Mouse (Mus musculus) forebrain, embryonic 13.5 days (tissue): ENCODE results near the gene Larp1b. TPM values are rescaled to one million over a fixed set of nuclear protein-coding genes. Genes with fewer than 3 reads are reported as not detected.
"Not testable (repeated sequence)": the region's sequence is repeated elsewhere in the genome, so short reads cannot be mapped to it uniquely, and the experiment has no call there.

Experiments used
- ATAC-seq: fragments of 200-750 bp; cut with Nextera tagmentation; 2 replicates; pipeline ENCODE4 v1.8.0; 2017
- H3K27ac ChIP-seq: fragments of 300-500 bp; sonication (generic); 2 replicates; pipeline ENCODE4 v1.5.1; 2015; ENCODE audit warnings: inconsistent platforms, mild to moderate bottlenecking, moderate library complexity
- H3K27me3 ChIP-seq: fragments of 300-500 bp; sonication (generic); 2 replicates; pipeline ENCODE4 v1.6.1; 2015; ENCODE audit warnings: mild to moderate bottlenecking, inconsistent platforms
- H3K36me3 ChIP-seq: fragments of 300-500 bp; sonication (generic); 2 replicates; pipeline ENCODE4 v1.6.1; 2015; ENCODE audit warnings: mild to moderate bottlenecking, inconsistent platforms; ENCODE audit not compliant: poor library complexity, severe bottlenecking
- H3K4me1 ChIP-seq: fragments of 300-500 bp; sonication (generic); 2 replicates; pipeline ENCODE4 v1.6.1; 2015; ENCODE audit warnings: inconsistent platforms
- H3K4me2 ChIP-seq: fragments of 300-500 bp; sonication (generic); 2 replicates; pipeline ENCODE4 v1.6.1; 2015; ENCODE audit warnings: inconsistent platforms, mild to moderate bottlenecking, moderate library complexity
- H3K4me3 ChIP-seq: fragments of 300-500 bp; sonication (generic); 2 replicates; pipeline ENCODE4 v1.5.1; 2015; ENCODE audit warnings: mild to moderate bottlenecking, inconsistent platforms
- H3K9ac ChIP-seq: fragments of 300-500 bp; sonication (generic); 2 replicates; pipeline ENCODE4 v1.6.1; 2015; ENCODE audit warnings: mild to moderate bottlenecking, inconsistent platforms
- H3K9me3 ChIP-seq: fragments of 300-500 bp; sonication (generic); replicated peaks from 2 replicates; pipeline ENCODE4 v1.6.1; 2016; ENCODE audit warnings: inconsistent platforms
- WGBS: fragments of 180-500 bp; shearing (Covaris S2); methylation state at CpG from one replicate; pipeline ENCODE4 v1.1.7; 2015; 5-methylcytosine and 5-hydroxymethylcytosine counted together
- polyA plus RNA-seq: library from polyadenylated mRNA; unstranded; fragments of >200 nt; fragmentation: Nextera tagmentation; extraction: Ambion mirVana; gene quantifications from 2 replicates; pipeline ENCODE4 v1.2.1, GENCODE M21; 2015

Gene Larp1b
- 2.4 and 2.6 TPM in 2 replicates for polyA plus RNA-seq

DNA sequence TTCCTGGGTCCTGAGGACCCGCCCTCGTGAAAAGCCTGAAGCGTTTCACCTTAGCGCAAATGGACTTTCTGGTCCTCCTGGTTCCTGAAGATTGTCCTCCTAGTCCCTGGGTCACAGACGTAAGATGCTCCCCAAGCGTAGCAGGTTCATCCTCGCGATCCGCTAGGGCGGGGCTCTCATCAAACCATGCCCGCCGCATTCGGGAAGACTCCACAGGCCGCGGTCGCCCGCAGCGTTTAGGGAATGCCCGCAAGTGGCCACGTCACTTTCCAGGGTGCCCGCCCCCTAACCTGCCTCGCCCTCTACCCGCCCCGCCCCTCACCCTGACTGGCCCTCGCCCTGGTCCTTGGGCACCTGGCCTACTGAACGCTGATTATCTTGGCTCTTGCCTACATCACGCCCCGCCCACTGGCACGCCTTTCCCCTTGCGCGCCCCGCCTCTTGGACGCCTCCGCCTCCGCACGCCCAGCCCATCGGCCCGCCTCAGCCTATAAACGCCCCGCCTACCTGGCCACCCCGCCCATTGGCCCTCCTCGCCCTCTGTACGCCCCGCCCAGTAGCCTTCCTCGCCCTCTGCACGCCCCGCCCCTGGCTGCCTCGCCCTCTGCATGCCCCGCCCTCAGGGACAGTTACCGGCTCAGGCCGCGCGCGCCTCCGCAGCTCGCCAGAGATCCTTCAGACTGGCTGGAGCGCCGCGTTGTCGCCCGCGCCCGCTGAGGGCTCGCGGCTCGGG, at the start of gene Larp1b:
Gene Larp1b, plus strand, starts transcription at position 659 of the 733 bp plus-strand sequence.
- Histone ChIP-seq H3K9ac (peak within 1 kb of the TSS; percentile 78), H3K27ac (peak within 1 kb of the TSS; percentile 66), H3K4me1 (peaks cover 13% of the 10 kb centered on the region), H3K27me3 (peaks cover 26% of the 10 kb centered on the region), H3K36me3 (no peaks in the 10 kb centered on the region), H3K9me3 (no peaks in the 10 kb centered on the region), H3K4me3 (peak within 1 kb of the TSS; percentile 73), H3K4me2 (peak within 1 kb of the TSS; percentile 99)
- WGBS, result under 1% methylated on average over 61 of the region's 66 CpGs
- ATAC-seq, result peak; percentile 95

DNA sequence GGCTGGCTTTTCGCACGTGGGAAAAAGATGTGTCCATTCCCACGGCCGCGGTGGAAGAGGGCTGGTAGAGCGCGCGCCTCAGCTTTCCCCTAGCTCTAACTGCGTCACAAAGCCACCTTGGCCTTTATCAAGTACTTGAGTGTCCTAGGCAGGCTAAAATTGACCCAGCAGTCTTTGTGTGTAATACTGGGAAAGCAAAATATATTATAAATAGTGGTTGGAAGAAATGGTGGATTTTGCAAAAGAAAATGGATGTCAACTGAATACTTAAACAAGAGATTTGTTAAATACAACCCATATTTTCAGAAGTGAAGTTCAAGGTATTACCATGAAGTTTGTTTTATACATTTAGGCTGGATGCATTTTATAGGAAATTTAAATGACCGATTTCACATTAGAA, 47.2 kb upstream of the Larp1b start, which contains the start of gene 1700034I23Rik:
Gene 1700034I23Rik, minus strand, starts transcription at position 101 of the 400 bp plus-strand sequence.
- H3K36me3 ChIP-seq, H3K9ac ChIP-seq, H3K27ac ChIP-seq, H3K4me3 ChIP-seq, H3K27me3 ChIP-seq, H3K9me3 ChIP-seq, H3K4me1 ChIP-seq, H3K4me2 ChIP-seq, ATAC-seq: not testable (repeated sequence)
- 97% methylated on average over 8 of the region's 10 CpGs for WGBS

DNA sequence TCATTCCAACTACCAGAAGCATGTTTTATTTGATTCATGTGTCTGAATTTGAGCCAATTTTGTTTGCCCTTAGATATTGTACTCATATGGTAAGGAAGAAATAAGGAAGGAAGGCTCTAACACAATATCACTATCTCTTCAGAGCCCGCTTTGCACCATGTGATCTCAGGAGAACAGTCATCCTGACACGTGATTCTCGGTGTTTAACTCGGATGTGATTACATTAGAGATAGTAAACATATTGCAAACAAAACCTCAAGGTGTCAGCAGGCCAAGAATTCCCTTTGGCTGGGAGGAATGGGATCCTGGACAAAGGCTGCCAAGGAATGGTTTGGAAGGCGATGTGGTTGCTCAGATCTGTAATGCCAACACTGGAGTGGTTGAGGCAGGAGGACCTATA, 11.4 kb upstream of the Larp1b start:
- no peak overlapping the region for H3K9ac ChIP-seq
- no peak for ATAC-seq
- WGBS, result 94% methylated on average over 5 of the region's 5 CpGs

DNA sequence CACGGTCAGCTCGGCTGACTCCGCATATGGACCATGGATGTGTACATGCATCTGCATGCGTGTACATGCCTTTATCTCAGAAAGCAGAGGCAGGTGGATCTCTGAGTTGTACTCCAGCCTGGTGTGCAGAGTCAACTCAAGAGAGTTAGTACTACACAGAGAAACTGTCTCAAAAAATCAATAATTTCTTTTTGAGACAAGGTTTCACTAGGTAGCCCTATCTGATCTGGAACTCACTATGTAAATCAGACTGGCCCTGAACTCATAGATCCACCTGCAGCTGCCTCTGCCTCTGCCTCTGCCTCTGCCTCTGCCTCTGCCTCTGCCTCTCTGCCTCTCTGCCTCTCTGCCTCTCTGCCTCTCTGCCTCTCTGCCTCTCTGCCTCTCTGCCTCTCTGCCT, 11.0 kb upstream of the Larp1b start:
- 94% methylated on average over 4 of the region's 4 CpGs for WGBS
- Histone ChIP-seq H3K9me3 (no peaks in the 10 kb centered on the region), H3K9ac (no peak overlapping the region), H3K4me2 (no peak overlapping the region), H3K4me1 (no peaks in the 10 kb centered on the region), H3K4me3 (no peak overlapping the region), H3K27me3 (no peaks in the 10 kb centered on the region), H3K36me3 (peaks cover 12% of the 10 kb centered on the region), H3K27ac (no peak overlapping the region)
- no peak for ATAC-seq

More for the DNA sequence above, 11.4 kb upstream of the Larp1b start:
- no peaks in the 10 kb centered on the region for H3K4me1 ChIP-seq
- H3K4me3 ChIP-seq, result no peak overlapping the region
- no peak overlapping the region for H3K4me2 ChIP-seq
- H3K27me3 ChIP-seq, result no peaks in the 10 kb centered on the region
- peaks cover 16% of the 10 kb centered on the region for H3K36me3 ChIP-seq
- H3K27ac ChIP-seq, result no peak overlapping the region
- H3K9me3 ChIP-seq, result no peaks in the 10 kb centered on the region

- Histone ChIP-seq H3K4me2 (no peak overlapping the region), H3K9ac (no peak overlapping the region), H3K4me3 (no peak overlapping the region), H3K27me3 (no peaks in the 10 kb centered on the region), H3K36me3 (peaks cover 8% of the 10 kb centered on the region), H3K9me3 (no peaks in the 10 kb centered on the region), H3K4me1 (no peaks in the 10 kb centered on the region), H3K27ac (no peak overlapping the region)
- ATAC-seq, result no peak
These were observed 10.6 kb upstream of the Larp1b start for GRCm38 (mm10) chr3:40939019-40939418.

- Histone ChIP-seq H3K27me3 (peaks cover 26% of the 10 kb centered on the region), H3K27ac (peak overlapping the region; percentile 66), H3K4me2 (peak overlapping the region; percentile 99), H3K4me3 (peak overlapping the region; percentile 73), H3K4me1 (peaks cover 13% of the 10 kb centered on the region), H3K9ac (peak overlapping the region; percentile 78), H3K9me3 (no peaks in the 10 kb centered on the region), H3K36me3 (no peaks in the 10 kb centered on the region)
- WGBS, result under 1% methylated on average over 63 of the region's 118 CpGs
- ATAC-seq, result peak; percentile 61
These were observed 424 bp downstream of the Larp1b start for GRCm38 (mm10) chr3:40949903-40950600.

GRCm38 (mm10) chr3:40950601-40951201, 1.1 kb downstream of the Larp1b start:
- H3K9me3 ChIP-seq, result no peaks in the 10 kb centered on the region
- no peaks in the 10 kb centered on the region for H3K36me3 ChIP-seq
- peak overlapping the region; percentile 78 for H3K9ac ChIP-seq
- H3K4me2 ChIP-seq, result peak overlapping the region; percentile 99
- peak; percentile 0; the same call in 1 of the 2 replicates for ATAC-seq
- peaks cover 26% of the 10 kb centered on the region for H3K27me3 ChIP-seq
- WGBS, result under 1% methylated on average over 43 of the region's 43 CpGs
- H3K4me1 ChIP-seq, result peaks cover 13% of the 10 kb centered on the region
- no peak overlapping the region for H3K27ac ChIP-seq
- H3K4me3 ChIP-seq, result peak overlapping the region; percentile 73

DNA sequence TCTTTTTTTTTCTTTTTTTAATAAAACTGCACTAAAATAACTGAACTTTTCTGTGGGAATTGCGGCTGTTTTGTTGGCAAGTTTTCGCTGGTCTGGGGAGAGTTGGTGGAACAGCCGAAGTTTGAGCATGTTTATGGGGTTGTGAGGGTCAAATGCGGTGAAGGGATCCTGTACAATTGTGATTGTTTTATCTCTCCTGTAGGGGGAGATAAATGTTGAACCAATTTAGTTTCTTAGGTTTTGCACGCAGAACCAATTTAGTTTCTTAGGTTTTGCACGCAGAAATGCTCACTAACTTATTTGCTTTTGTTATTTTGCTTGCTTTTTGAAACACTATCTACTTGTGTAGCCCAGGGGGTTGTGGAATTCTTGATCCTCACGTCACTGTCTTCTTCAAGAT, 1.7 kb downstream of the Larp1b start:
- Histone ChIP-seq H3K4me3 (peak overlapping the region; percentile 73), H3K36me3 (no peaks in the 10 kb centered on the region), H3K4me2 (peak overlapping the region; percentile 99), H3K9me3 (no peaks in the 10 kb centered on the region), H3K27me3 (peaks cover 26% of the 10 kb centered on the region), H3K27ac (no peak overlapping the region), H3K9ac (no peak overlapping the region), H3K4me1 (peaks cover 13% of the 10 kb centered on the region)
- 12% methylated on average over 7 of the region's 7 CpGs for WGBS
- ATAC-seq, result no peak

- ATAC-seq, result no peak
- Histone ChIP-seq H3K27me3 (peaks cover 24% of the 10 kb centered on the region), H3K9me3 (no peaks in the 10 kb centered on the region), H3K36me3 (no peaks in the 10 kb centered on the region), H3K9ac (no peak overlapping the region), H3K4me2 (no peak overlapping the region), H3K4me1 (peaks cover 13% of the 10 kb centered on the region), H3K4me3 (no peak overlapping the region), H3K27ac (no peak overlapping the region)
These were observed 3.0 kb downstream of the Larp1b start for GRCm38 (mm10) chr3:40952606-40953005.

GRCm38 (mm10) chr3:40954792-40955191, 5.2 kb downstream of the Larp1b start:
- Histone ChIP-seq H3K4me1 (peaks cover 13% of the 10 kb centered on the region), H3K27ac (no peak overlapping the region), H3K4me3 (no peak overlapping the region), H3K9ac (no peak overlapping the region), H3K27me3 (peaks cover 16% of the 10 kb centered on the region; the same call in 1 of the 2 replicates), H3K4me2 (no peak overlapping the region), H3K36me3 (no peaks in the 10 kb centered on the region), H3K9me3 (no peaks in the 10 kb centered on the region)
- 87% methylated on average over 1 of the region's 1 CpGs for WGBS
- no peak for ATAC-seq

DNA sequence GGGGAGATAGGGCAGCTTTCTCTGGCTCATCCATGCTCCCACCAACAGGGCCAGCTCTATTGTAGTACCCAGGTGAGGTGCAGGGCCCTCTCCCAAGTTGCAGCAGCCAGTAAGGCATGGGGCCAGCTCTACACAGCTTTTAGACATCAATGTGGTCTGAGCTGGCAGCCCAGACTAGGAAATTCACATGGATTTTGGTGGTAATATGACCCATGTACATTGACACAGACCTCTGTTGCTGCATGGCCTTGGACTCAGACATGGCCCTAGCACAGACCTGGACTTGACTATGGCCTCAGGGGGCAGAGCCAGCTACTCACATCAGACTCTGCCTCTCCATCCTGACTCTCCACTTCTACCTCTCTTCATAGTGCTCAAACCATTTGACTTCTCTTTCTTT, 9.2 kb downstream of the Larp1b start:
- Histone ChIP-seq H3K4me2 (no peak overlapping the region), H3K36me3 (no peaks in the 10 kb centered on the region), H3K27ac (no peak overlapping the region), H3K4me3 (no peak overlapping the region), H3K9ac (no peak overlapping the region), H3K27me3 (no peaks in the 10 kb centered on the region), H3K4me1 (no peaks in the 10 kb centered on the region), H3K9me3 (no peaks in the 10 kb centered on the region)
- no peak for ATAC-seq

DNA sequence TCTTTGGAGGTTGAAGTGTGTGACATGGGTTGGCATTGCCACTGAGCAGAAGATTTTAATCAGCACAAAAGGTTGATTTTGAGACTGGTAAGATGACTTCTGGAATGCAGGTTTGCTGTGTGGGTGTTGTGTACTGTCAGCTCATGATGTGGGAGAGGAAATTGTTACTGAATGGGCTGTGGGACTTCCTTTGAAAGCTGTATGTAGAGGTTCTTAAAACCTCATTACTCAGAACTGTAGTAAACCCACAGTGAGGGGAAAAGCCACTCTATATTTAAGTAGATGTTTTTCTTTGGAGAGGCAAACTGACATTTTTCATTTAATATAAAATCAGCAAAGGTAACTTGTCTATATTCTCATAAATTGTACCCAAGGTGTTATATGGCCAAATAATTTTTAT, 31.1 kb downstream of the Larp1b start:
- H3K27me3 ChIP-seq, result no peaks in the 10 kb centered on the region
- H3K4me1 ChIP-seq, result no peaks in the 10 kb centered on the region
- H3K4me2 ChIP-seq, result no peak overlapping the region
- H3K36me3 ChIP-seq, result no peaks in the 10 kb centered on the region
- H3K27ac ChIP-seq, result no peak overlapping the region
- no peak overlapping the region for H3K4me3 ChIP-seq
- no peak overlapping the region for H3K9ac ChIP-seq
- ATAC-seq, result no peak
- H3K9me3 ChIP-seq, result no peaks in the 10 kb centered on the region
